Mouse (Mus musculus) cortical plate, adult 2 months (tissue): ENCODE data around the gene BC024978. TPM values are rescaled to one million over a fixed set of nuclear protein-coding genes. Genes with fewer than 3 reads are reported as not detected.

Experiments used
- H3K27ac ChIP-seq: fragments of 200-500 bp; 2 replicates; pipeline ENCODE4 v1.5.1; 2012; ENCODE audit warnings: low read length, control low read depth, inconsistent platforms; ENCODE audit not compliant: insufficient read depth
- H3K4me1 ChIP-seq: fragments of 200-500 bp; 2 replicates; pipeline ENCODE4 v1.6.1; 2011; ENCODE audit warnings: low read length; ENCODE audit not compliant: control insufficient read depth, insufficient read depth
- H3K4me3 ChIP-seq: fragments of 200-500 bp; 2 replicates; pipeline ENCODE4 v1.5.1; 2011; ENCODE audit warnings: mild to moderate bottlenecking, low read length, control low read depth; ENCODE audit not compliant: insufficient read depth
- CTCF ChIP-seq: fragments of 200-500 bp; IDR thresholded peaks from 2 replicates; pipeline ENCODE4 v1.5.1; 2011; ENCODE audit warnings: mild to moderate bottlenecking, control low read depth, low read length; ENCODE audit not compliant: insufficient read depth; ENCODE audit errors: extremely low read depth
- POLR2A ChIP-seq: fragments of 200-500 bp; IDR thresholded peaks from 2 replicates; pipeline ENCODE4 v1.6.1; 2011; ENCODE audit warnings: mild to moderate bottlenecking, low read length, control low read depth; ENCODE audit not compliant: insufficient read depth; ENCODE audit errors: extremely low read depth
- polyA plus RNA-seq: library from polyadenylated mRNA; depleted of rRNA; stranded (reverse); fragments of >200 nt; gene quantifications from 2 replicates; pipeline ENCODE4 v1.2.3, GENCODE M21; 2012

The BC024978 gene
- polyA plus RNA-seq, 1 experiment: 14.9 TPM

DNA sequence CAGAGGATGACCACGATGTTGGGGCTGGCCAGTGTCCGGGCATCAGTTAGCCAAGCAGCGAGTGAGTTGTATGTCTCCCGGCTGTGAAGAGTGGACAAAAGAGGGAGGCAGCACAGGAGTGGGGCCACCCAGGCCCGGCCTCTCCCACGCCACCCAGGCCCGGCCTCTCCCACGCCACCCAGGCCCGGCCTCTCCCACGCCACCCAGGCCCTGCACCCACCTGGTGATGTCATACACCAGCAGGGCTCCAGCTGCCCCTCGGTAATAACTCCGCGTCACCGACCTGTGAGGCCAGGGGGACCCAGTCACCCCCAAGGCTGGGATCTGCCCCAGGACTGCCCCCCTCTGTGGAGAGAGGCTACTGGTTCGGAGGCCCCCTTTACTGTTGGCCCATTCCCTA, 21.1 kb upstream of the BC024978 start:
- Histone ChIP-seq H3K27ac (no peak overlapping the region), H3K4me1 (peaks cover 3% of the 10 kb centered on the region), H3K4me3 (no peak overlapping the region)
- TF ChIP-seq POLR2A (no peak), CTCF (no peak)

GRCm38 (mm10) chr7:27174896-27175295, 20.7 kb upstream of the BC024978 start:
- H3K4me1 ChIP-seq: peaks cover 3% of the 10 kb centered on the region
- no peak overlapping the region for H3K4me3 ChIP-seq
- H3K27ac ChIP-seq: no peak overlapping the region
- TF ChIP-seq CTCF (no peak), POLR2A (no peak)

GRCm38 (mm10) chr7:27177942-27178323, 17.6 kb upstream of the BC024978 start:
- Histone ChIP-seq H3K4me3 (peak overlapping the region; percentile 64), H3K27ac (peak overlapping the region; percentile 87; the same call in 1 of the 2 replicates), H3K4me1 (peaks cover 3% of the 10 kb centered on the region)
- no peak for TF ChIP-seq CTCF
- no peak for TF ChIP-seq POLR2A

GRCm38 (mm10) chr7:27178324-27179216, 17.0 kb upstream of the BC024978 start, which contains the start of gene Rab4b:
Rab4b (minus strand) TSS chr7:27178896.
- Histone ChIP-seq H3K4me1 (peaks cover 3% of the 10 kb centered on the region), H3K27ac (peak within 1 kb of the TSS; percentile 87), H3K4me3 (peak within 1 kb of the TSS; percentile 64)
- TF ChIP-seq POLR2A (peak; percentile 70), CTCF (peak; percentile 26)

DNA sequence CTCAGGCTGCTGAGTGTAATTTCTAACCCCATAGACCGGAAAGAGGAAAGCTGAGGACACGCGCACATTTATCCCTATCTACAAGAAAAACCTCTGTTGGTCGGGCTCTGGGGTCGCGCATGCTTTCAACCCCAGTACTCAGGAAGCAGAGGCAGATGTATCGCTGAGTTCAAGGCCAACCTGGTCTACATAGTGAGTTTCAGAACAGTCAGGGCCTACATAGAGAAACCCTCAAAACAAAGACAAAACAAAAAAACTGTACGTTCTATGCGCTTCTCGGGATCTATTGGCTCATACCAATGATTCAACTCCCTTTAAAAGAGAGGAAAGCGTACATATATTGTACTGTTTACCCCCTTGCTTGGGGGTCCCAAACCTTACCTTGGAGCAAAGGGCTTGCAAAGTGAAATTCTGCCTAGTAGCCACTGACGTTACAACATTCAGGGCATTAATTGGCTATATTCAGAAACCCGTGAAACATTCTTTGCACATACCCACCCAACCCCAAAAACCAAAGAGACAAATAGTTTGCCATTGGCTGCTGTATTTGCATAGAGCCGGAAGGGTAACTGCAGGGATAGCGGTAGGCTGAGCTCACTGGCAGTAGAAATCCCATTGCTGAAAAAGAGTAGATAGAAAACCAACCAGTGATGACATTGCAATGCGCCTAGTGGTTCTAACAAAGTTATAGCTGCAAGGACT, 16.2 kb upstream of the BC024978 start:
- TF ChIP-seq CTCF (no peak), POLR2A (no peak)
- peak overlapping the region; percentile 20; the same call in 1 of the 2 replicates for H3K27ac ChIP-seq
- peak overlapping the region; percentile 64 for H3K4me3 ChIP-seq
- H3K4me1 ChIP-seq: peaks cover 3% of the 10 kb centered on the region

- Histone ChIP-seq H3K4me1 (peaks cover 3% of the 10 kb centered on the region), H3K27ac (no peak overlapping the region), H3K4me3 (no peak overlapping the region)
- TF ChIP-seq CTCF (no peak), POLR2A (no peak)
These were observed 15.5 kb upstream of the BC024978 start for GRCm38 (mm10) chr7:27180036-27180435.

DNA sequence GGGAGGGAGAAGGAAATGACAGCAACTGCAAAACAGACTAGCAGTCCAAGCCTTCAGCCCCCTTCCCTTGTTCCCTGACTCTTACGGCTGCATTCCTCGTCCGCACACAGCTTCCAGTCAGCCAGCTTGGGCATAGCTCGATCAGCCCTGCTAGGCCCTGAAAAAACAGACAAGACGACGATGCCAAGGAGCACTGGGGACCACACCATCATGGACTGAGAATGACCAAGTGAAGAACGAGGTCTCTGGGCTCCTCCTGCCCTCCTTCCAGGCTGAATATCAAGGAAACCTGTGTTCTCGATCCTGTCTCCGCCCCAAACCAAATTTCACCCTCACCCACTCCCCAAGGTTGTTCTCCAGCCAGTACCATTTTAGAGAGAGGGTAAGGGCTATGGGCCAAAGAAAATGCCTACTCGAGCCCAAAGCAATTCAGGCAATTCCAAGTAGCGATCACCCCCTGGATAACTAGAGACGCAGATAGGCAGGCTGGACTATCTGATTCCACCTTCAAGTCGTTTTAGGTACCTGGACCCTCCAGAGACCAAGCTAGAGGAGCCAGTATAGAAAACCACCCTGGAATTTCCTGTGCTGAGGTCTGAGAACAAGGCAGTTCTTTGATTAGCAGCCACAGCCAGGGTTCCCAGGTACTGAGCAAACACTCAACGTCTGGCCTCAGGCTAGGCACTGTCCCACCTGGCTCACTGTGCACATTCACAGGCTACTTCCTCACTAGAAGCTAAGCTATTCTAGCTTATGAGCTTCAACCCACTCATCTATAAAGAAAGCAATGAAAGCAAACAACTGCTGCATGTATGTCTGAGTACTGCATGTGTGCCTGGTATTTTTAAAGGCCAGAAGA, 14.5 kb upstream of the BC024978 start, which contains the start of the genes Gm21983 and Mia:
Gene Gm21983 (minus strand): TSS at position 250 of the 859 bp plus-strand sequence.
Gene Mia (minus strand): TSS at position 321 of the 859 bp plus-strand sequence.
- H3K4me3 ChIP-seq: no peak within 1 kb of the TSS
- peaks cover 3% of the 10 kb centered on the region for H3K4me1 ChIP-seq
- H3K27ac ChIP-seq: no peak within 1 kb of the TSS
- TF ChIP-seq POLR2A (no peak), CTCF (no peak)

- no peak overlapping the region for H3K27ac ChIP-seq
- no peak for TF ChIP-seq CTCF
- no peak for TF ChIP-seq POLR2A
- H3K4me3 ChIP-seq: no peak overlapping the region
- H3K4me1 ChIP-seq: peaks cover 3% of the 10 kb centered on the region
These were observed 13.1 kb upstream of the BC024978 start for GRCm38 (mm10) chr7:27182498-27182897.

DNA sequence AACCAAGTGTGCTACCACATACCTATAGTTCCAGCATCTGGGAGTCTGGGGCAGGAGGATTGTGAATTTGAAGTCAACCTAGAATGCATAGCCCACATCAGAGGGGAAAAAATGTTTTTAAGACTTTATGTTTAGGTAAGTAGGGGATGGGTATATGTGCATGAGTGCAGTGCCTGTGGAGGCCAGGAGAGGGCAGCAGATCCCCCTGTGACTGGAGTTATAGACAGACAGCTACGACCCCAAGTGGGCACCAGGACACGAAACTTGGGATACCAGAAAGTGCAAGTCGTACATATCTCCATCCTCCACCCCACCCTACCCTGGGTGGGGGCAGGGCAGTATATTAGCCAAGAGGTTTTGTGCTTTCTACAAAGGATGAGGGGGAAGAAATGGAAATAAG, 10.6 kb upstream of the BC024978 start:
- Histone ChIP-seq H3K27ac (no peak overlapping the region), H3K4me3 (no peak overlapping the region), H3K4me1 (no peaks in the 10 kb centered on the region)
- TF ChIP-seq CTCF: peak; percentile 54
- TF ChIP-seq POLR2A: no peak
